Mouse (Mus musculus) kidney, postnatal 25 days (tissue): ENCODE measurements around the gene Mical3.
"Not testable (repeated sequence)": the region's sequence is repeated elsewhere in the genome, so short reads cannot be mapped to it uniquely, and the experiment has no call there.

Source experiments
- DNase-seq, 2 experiments: peaks; one replicate each; pipeline ENCODE4 v3.0.0; 2021; ENCODE audit warnings: mixed read lengths in 2 of 2

Gene Mical3

DNA sequence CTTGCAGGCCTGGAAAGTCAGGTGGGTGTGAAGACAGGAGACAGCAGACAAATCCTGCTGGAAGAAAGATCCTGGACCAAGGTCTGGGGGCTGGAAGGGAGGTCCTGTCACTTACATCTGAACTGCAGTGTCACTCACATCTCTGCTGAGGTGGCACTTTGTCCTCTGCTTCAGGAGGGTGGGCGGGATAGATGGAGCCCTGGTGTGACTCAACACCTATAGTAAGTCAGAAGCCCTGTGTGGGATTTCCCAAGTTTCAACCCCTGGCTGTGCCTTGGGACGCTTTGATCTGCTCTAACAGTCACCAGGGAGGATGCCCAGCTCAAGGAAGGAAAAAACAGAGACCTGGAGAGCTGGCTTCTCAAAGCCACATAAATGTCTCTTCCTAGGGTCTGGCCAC lies 203.9 kb downstream of the Mical3 start:
- DNase-seq = no peak

DNA sequence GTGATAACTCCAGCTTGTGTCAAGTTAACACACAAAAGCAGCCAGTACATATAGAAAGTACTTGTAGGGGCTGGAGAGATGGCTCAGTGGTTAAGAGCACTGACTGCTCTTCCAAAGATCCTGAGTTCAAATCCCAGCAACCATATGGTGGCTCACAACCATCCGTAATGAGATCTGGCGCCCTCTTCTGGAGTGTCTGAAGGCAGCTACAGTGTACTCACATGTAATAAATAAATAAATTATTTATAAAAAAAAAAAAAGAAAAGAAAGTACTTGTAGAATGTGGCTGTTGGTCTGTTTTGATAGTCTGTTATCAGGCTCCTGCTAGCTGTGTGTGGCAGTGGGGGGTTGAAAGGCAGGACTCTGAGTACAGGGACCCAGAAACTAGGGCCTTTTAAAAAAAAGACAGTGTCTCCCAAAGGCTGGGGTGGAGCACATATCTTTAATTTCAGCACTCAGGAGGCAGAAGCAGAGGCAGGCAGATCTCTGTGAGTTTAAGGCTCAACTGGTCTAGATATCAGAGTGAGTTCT lies 205.9 kb downstream of the Mical3 start:
- not testable (repeated sequence) for DNase-seq

DNA sequence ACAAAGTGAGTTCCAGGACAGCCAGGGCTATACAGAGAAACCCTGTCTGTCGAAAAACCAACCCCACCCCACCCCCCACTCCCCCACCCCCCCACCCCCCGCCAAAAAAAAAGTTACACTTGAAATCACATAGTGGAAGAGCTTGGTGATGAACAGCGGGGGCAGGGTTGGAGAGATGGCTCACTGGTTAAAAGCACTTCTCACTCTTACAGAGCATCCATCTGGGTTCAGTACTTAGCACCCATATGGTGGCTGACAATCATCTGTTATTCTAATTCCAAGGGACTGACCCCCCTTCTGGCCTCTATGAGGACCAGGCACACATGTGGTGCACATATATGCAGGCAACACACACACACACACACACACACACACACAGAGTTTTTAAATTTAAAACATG lies 212.8 kb downstream of the Mical3 start:
- no peak for DNase-seq

DNA sequence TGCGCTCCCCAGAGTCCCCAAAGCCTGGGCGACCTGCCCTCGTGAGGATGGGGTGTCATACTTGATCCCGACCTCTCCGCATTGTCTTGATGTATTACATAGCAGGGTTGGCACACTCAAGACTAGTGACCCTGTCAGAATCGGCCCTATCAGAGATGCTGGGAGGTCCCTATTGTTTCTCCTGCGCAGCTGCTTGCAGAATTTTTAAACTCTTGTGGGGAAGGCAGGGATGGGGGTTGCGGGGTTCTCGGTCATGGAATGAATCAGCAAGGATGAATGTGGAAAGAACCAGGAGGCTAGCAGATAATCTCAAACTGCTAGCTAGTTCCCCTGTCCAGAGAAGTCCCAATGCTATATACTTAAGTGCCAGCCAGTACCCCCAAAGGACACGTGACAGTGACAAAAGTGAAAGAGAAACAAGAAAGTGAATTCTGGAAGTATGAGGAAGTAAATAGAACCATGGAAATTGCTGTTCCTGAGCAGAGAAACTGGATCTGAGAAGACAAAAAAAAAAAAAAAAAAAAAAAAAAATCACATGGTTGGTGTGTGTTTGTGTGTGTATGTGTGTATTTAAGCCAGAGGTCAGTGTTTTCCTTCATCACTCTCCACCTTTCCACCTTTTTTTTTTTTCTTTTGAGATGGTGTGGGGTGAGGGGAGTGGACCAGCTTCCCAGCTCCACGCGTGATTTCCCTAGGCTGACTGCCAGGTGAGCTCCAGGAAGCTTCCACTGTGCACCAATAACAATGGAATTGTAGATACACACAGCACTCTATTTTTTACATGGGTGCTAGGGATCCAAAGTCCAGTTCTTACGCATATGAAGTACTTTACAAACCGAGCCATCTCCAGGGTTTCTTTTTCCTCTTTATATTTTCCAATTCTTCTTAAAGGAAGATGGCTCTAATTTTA lies 213.6 kb downstream of the Mical3 start:
- DNase-seq = peak; percentile 33 to 53

DNA sequence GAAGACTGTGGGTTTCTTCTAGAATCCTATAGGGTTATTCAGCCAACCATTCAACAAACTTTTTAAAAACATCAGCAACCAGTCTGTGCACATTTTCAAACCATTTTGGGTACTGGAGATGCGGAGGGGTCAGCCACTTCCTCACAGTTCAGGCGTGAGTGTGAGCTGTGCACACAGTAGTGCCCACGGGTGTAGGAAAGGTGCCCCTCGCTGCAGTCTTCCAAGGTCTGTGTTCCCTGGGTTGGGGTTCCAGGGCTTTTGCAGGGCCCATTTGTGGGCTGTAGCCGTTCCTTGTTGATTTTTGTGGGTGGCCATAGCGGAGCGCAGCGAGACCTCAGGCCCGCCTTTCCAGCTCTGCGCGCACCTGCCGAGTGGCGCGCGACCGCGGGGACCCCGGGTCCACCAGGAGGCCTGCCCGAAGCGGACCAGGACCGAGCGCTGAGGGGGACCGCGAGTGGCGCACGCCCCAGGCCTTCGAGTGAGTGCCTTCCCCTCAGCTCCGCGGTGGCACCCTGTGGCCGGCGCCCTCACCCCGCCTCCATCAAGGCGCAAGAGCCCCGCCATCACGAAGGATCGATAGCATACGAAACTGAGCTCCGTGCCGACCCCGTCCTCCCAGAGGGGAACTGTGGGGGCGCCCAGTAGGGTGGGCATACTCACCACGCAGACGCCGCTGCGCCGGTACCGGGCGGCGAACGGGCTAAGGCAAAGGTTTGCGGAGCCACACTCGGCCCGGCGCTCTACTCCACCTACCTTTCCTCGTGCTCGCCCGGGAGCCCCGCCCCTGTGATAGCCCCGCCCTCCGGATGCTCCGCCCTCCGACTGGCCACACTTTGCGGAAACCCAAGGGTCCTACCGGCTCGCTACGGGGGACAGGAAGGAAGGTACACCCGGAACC lies 214.5 kb downstream of the Mical3 start, which contains the start of gene Bid:
Gene Bid (minus strand): TSS at position 780 of the 898 bp plus-strand sequence.
- DNase-seq = peak; percentile 95 to 96

DNA sequence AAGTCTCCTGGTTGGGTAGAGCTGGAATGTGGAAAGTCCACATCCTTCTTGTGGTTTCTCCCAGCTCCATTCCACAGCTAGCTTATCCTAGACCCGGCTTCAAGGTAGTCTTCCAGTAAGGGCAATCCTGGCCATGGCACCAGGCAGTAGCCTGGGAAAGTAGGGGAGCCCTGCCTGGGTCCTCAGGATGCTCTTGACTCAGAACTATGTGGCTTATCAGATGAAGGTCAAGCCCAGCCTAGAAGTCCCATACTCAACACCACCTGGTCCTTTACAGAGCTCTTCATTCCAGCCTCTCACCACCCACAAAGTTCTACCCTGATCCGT lies 215.2 kb downstream of the Mical3 start:
- DNase-seq = no peak

DNA sequence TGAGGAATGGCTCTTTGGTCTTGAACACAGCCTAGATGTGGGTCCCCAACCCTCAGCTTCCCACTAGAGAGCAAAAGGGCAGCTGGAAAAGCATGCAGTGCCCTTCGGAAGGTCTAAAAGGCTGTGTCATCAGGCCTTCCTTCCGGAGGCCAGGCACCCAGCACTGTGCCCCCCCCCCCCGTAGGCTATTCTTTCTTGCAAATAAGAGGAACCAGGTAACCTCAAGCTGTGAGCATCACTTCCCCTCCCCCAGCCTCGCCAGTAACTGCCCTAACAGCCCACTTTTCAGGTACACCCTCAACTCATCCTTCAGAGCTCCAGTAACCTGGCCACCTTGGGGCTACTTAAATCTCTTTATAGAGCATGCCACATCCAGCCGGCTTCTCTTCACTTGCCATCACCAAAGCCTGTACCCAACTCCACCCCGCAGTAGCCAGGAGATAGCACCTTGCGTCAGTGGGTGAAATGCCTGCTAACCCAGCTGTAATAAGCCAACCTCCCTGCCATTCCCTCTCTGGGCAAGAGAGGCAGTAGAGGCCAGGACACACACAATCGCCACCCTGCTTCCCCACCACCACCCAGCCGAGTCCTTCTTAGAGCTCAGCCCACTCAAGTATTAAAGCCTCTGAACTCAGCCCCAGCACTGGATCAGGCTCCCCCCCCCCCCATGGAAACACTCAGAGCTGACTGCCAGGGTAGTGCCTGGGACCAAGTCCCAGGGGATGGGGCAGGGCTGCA lies 215.7 kb downstream of the Mical3 start:
- DNase-seq = peak; percentile 63 to 81

DNA sequence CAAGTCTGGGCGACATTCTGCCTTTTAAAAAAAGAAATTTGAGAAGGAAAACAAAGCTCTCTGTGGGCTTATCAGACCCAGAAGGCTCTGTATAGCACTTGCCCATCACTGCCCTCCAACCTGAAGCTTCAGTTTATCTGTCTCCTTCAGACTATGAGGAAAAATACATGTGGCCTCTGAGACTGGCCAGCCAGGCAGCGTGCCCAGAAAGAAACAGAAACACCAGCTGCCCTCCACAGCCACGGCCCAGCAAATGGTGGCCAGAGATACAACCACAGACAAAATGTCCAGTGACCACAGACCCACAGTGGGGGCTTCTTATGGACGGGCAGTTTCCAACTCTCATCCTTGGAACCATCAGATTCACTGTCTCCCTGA lies 216.3 kb downstream of the Mical3 start:
- DNase-seq = peak in 1 of 2 experiments; percentile 56

DNA sequence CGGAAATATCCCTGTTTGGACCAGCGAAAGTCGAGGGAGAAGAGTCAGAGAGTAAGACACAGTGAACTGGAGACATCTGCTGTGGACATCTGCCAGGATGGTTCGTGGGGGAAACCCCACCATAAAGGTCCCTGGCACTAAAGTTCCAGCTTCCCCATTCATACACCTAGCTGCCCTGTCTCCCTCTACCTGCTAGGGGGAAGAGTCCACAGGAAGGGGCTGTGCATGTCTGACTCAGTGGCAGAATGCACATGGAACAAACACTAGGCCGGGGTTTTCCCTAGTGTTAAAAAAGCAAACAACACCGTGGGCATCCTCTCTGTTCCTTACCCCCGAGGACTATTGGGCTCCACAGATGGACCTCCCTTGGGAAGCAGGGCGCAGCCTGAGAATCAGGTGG lies 217.0 kb downstream of the Mical3 start:
- no peak for DNase-seq

DNA sequence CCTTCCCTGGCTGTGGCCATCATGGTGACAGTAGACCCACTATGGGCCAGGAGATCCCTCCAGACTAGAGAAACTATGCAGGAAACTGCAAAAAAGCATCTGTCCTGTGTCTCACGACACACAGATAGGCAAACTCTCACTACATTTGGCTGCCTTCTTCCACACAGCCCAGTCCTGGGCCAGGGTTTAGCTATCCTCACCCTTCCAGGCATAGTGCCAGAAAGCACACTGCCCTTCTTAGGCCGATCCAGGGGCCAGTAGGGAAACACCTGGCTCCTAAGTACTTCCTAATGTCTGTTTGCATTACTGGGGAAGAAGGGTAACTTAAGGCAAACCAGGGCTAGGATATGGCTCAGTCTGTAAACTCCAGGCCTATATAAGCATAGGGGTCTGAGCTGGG lies 217.9 kb downstream of the Mical3 start:
- DNase-seq = peak; percentile 78 to 87

DNA sequence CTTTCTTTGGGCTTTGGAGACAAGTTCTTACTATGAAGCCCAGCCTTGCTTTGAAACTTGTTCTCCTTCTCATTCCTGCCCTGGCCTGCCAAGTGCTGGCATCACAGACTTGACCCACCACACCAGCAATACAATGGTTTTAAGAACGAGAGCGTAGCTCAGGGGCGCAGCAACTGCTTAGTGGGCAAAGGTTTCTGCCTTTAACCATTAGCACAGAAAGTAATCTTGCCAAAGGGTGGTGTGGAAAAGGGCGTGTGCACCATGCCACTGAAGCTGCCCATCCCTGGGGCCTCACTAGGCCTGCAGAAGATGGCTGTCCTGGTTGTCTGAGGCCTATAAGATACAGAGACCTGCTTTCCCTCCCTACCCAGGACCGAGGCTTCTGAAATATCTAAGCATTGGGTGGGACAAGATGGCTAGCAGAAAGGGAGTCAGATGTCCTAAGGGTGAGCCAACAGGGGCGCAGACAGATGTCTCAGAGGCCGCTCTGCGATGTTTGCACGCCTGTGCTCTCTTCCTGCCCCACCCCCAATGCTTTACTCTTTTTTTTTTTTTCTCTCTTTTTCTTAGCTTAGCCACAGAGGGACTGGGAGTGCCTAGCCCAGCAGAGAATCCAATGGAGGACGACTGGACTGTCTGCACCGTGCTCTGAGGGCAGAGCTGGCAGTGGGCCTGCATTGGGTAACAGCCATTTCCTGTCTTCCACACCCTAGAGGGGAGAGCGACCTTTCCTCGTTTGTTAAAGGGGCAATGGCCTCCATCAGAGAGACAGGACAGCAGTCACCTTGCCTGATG lies 219.4 kb downstream of the Mical3 start:
- DNase-seq = peak; percentile 66 to 82

DNA sequence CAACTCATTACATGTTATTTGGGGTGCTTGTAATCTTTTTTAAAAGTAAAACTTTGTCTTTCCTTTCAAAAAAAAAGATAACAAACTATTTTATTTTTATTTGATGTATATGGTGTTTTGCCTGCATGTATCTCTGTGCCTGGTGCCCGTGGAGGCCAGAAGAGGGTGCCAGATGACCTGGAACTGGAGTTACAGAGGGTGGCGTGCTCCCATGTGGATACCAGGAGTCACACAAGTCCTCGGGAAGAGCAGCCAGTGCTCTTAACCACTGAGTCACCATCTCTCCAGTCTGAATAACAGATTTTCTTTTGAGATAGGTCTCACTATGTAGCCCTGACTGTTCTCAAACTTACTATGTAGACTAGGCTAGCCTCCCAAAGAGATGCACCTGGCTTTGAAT lies 221.3 kb downstream of the Mical3 start:
- DNase-seq = peak in 1 of 2 experiments; percentile 39

DNA sequence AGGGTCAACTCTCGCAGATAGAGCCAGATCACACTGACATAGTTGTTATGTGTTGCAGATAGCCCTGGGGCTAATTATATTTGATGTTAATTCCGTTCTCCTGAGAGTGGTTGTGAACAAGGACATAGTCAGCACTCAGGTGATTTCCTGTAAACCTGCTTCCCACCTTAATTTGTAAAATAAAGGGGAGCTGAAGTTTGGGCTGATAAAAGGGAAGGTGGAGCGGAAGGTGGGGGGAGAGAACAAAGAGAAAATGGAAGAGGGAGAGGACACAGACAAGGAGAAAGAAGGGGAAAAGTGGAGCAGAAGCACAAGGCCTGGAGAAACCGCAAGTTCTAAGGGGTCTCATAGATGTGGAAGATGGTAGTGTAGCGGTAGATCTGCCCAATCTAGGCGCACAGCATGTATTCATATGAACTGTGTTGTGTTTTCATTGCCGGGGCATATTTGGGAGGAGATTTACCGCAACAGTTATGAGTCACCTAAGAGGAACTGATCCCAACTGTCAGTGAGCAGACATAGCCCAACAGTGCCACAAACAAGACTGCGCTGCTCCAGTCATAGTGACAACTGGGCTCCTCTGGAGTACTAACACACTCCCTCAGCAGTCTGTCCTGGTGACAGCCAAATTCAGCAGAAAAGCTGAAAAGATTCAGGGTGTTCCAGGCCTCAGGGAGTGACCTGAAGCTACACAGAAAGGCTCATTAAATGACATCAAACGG lies 222.8 kb downstream of the Mical3 start:
- not testable (repeated sequence) for DNase-seq

DNA sequence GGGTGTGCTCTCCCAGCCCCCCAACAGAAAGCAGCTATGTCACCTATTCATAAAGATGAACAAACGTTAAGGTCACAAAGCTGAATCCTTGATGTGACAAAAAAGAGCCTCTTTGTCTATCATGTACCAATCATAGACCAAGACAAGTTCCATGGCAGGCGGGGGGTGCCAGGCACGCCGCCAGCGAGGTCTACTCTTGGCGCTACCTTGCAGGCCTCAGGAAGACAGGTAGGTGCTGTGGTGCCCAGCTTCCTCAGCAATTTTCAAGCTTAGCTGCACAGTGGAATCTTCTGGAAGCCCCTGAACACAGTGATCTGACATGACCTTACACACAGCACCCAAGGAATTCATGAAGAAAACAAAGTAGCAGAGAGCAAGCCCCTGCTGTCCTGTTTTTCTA lies 224.3 kb downstream of the Mical3 start:
- peak; percentile 79 to 90 for DNase-seq

DNA sequence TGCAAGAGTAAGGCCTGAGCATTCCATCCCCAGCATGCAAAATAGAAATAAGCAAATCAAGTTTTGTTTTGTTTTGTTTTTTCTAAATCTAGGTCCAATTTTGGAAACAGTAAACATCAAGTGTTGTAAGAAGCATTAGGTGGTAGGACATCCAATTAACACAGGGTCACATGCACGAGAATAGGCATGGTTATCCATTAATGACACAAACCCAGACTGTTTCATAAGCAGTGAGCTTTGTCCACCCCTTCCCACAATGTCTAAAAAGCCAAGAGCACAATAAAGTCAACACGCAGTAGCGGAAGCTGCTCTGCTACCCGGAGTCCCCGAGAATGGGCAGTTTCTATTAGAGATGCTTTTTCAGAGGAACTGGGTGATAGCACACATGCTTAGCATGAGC lies 225.7 kb downstream of the Mical3 start:
- DNase-seq = peak; percentile 53 to 72

DNA sequence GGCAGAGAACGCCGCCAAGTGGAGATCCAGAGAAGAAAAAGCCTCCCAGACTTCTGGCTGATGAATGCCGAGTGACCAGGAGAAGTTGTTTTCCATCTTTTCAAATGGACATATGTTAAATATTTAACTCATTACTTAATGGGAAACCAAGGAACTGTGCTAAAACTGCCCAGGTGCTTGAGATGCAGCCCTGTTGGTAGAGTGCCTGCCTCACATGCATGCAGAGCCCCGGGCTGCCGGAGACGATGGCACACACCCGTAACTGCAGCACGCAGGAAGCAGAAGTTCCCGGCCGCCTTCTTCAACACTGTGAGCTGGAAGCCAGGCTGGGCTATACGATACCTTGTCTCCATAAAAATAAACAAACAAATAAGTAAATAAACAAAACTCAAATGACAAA lies 226.8 kb downstream of the Mical3 start:
- DNase-seq = peak; percentile 59 to 79

DNA sequence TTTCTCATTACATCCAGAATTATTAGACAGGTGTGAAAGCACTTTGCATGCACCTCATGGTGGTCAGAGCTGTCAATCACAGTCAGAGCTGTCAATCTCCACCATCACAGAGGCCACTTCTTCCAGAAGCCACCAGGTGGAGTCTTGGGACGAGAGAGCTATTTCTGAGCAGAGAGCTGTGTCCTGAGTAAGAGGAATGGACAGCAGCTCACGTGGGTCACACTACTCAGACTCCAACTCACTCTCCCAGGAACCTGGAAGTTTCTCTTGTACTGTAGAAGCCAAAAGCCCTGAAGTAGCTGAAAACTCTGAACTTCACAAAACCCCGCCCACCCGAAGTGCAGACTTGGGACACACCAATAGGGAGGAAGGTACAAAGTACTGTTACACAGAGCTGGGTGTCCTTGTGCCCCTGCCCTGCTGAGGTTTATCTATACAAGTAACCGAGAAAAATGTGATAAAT lies 227.3 kb downstream of the Mical3 start:
- DNase-seq = peak; percentile 82 to 92

DNA sequence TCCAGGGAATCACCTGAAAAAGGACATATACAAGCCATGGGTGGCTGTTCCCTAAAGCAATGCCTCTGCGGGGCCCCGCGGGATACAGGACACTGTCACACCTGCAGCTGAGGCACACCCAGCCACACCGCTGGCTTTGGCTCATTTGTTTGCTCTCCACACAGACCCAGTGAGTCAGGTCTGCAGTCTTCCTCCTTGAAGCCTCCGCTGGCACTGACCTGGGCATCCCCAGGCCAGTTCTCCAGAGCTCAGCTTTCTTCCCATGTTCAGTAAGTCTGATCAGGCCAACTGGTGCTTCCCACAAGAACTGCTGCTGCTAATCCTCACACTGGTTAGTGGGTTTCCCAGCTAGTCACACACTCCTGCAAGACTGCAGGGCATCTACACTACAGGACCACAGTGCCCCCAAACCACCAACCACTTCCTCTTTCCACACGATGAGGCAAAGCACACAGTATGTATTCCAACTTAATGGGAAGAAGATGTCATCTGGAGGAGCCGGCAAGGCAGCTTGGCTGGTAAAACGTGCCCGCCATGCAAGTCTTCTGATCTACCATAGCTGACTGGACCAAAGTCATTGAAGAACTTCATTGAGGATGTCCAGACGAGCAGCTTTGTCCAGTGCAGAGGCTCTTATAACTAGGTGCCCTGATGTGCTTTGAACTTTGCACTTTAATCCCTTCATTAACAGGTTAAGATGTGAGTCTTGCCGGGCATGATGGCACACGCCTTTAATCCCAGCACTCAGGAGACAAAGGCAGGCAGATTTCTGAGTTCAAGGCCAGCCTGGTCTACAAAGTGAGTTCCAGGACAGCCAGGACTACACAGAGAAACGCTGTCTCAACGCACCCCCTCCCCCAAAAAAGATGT lies 228.8 kb downstream of the Mical3 start:
- DNase-seq = no peak

DNA sequence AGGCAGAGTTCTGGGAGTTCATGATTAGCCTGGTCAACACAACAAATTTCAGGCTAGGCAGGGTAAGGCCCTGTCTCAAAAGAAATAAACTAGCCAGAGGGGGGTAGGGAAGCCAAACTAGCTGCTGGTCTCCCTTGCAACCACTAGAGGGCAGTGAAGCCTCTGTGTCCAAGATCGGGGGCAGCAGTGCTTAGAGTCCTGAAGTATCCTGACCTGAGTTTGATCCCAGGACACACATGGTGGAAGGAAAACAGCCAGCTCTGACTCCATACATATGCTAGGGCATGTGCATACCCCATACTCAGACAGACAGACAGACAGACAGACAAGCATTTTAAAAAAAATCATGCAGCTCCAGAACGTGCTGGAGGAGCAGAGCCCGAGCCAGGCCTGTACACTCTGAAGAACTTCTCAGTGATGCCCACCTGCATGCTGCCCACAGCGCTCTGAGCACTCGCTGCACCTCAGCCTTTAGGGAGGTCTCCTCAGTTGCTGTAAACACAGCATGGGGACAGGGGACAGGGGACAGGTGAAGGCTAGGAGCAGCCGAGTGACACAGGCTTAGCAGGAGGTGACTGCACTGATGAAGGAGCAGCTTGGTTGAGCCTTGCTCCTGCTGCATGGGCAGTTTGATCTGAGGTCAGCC lies 232.5 kb downstream of the Mical3 start:
- peak in 1 of 2 experiments; percentile 39 for DNase-seq
